Mouse (Mus musculus): ENCODE measurements around the gene Gm21961.
"Not testable (repeated sequence)": the region's sequence is repeated elsewhere in the genome, so short reads cannot be mapped to it uniquely, and the experiment has no call there.

Gm21961 gene

DNA sequence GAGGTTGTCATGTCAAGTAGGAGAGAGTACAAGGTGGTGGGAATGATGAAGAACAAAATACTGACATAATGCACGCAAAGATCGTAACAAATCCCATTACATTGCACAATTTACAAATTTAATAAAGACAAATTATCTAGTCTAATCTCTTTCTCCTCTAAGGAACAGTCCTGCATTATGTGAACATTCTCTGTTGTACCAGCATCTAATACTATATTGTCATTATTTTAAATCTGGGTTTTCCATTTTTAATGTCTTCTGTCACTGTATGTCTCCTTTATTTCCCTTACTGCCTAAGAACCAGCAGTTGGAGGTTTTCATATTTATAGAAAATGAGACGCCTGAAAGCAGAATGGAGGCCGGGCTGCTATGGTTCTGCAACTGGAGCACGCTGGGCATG, at the start of gene Gm21961:
TSS of gene Gm21961 (minus strand) at position 101 of the 400 bp plus-strand sequence.
- no peak for DNase-seq

DNA sequence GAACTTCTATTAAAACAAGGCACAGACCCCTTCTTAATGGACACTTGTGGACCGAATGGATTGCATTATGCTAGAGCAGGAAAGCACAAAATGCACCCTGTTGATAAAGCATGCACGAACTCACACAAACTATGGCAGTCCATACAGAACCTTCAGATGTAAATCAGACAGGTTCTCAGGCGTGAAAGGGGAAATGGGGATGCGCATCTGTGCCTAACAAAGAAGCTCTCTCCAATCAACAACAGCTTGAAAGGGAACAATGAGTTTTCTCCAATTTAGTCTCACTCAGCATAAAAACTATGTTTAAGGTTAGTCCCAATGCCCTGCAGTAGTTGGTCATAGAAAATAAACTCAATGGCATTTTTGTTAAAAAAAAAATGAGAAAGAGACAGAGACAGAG, 27.3 kb upstream of the Gm21961 start:
- no peak for DNase-seq

- DNase-seq: not testable (repeated sequence)
Observed at GRCm38 (mm10) chr15:65039216-65039615, 24.5 kb upstream of the Gm21961 start.

DNA sequence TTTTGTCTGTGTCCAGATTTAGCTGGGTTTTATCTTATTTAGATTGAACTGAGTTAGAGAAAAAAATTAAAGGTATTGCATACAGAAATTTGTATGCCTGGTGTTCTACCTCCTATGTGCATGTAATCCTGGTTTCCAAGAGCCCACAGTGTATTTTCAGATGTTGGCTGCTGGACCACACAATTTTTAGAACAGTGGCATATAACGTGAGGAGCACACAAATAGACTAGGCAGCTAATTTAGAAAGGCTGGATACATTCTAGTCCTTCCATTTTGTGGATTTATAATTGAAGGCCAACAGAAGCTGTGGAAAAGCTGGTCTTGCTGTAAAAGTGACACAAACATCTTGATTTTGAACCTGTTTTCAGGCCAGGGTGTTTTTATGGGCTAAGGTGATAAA, 3.3 kb upstream of the Gm21961 start:
- DNase-seq: no peak

GRCm38 (mm10) chr15:65006177-65006576, 8.5 kb downstream of the Gm21961 start:
- DNase-seq: no peak

DNA sequence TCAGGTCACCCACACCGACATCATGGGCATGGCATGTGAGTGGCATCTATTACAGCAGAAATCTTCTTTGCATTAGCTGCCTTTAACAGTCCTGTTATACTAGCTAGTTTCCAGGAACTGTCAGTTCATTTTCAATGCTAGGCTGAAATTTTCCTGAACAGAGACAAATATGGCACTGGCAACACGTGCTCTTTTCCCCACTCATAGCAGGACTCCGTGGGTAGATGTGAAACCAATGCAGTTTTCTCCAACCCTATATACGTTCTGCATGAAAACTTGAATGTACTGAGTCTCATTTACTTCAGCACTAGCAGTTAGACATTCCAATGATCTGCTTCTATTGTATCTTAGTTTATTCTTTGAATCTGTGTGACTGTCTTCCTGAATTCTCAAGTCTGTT, 20.2 kb downstream of the Gm21961 start:
- no peak for DNase-seq

DNA sequence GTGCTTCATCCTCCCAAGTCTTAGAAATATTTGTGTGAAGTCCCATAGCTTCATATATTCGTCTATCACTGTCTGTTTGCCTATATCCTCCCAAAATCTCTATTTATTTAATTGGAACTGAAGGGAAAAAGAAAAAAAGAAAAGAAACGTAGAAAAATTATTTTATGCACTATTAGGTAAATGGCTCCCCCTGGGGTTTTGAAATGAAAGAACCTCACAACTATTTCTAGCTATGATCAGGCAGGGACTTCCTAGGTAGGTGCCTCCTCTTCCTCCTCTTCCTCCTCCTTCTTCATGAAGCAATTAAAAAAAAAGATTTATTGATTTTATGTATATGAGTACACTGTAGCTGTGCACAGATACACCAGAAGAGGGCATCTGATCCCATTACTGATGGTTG, 34.7 kb downstream of the Gm21961 start:
- DNase-seq: no peak

DNA sequence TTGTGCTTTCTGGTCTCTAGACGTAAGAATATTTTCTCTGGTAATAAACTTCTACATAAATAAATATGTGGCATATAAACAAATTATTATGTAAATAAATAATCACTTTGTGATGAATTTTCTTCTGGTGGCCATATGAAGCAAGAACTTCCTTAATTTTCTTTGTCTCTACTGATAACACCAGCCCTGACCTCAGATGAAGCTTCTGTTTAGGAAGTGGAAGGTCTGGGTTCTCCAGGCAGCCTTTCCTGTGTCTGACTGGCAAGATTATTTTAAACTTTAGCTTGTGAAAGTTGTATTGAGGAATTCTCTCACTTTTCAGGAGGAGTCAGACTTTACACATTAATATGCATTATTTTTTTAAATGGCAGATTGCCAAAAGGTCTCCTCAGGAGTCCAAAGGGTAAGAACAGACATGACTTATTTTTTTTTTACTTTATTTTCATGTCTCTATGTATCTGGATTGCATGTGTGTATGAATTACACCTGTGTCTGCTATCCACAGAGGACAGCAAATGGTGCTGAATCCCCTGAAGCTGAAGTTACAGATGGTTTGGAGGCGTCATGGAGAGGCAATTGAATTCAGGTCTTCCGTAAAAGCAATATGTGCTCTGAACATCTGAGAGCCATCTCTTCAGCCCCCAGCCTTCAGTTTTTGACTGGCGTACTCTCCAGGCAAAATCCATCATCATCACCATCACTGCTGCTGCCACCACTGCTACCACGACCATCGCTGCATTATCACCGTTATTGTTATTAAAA, 38.5 kb downstream of the Gm21961 start:
- DNase-seq: no peak

All from right cerebral cortex, postnatal 4 days (tissue).